Mouse (Mus musculus): ENCODE results near the gene Tlx3. TPM values are rescaled to one million over a fixed set of nuclear protein-coding genes. Genes with fewer than 3 reads are reported as not detected.

The Tlx3 gene
- total and polyA plus RNA-seq, 3 experiments: not detected

DNA sequence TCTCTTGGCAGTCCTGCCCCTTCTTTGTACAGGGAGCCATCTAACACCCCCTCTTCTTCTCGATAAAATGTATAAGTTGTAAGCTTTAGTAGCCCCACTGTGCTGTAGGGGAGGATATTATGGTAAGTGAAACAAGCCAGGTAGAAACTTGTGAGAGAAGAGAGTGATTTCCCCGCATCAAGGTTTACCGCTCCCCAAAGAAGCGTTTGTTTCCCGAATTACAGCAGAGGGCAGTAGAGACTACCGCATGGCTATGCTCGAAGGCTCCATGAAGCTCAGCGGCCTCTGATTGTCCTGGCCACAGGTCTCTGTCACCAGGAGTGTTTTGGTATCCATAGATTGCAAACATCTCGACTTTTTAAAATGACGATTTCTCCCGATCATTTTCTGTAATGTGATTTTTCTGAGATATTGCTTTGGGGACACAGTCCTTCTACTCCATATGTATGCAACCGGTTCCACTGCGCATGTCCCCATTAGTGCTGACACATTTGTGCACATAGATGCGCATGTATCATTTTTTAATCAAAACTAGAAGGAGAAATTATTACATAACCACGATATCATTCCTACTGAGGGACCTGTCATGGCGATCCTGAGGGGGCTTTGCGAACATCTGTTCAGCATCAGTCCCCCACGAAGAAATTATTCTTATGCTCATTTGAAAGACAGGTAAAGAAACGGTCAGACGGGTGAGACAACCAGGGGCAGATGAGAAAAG, 26.7 kb downstream of the Tlx3 start:
- H3K9ac ChIP-seq (ENCODE audit: low read depth, low read length): no peak overlapping the region
- H3K36me3 ChIP-seq (ENCODE audit: control insufficient read depth, insufficient read depth, low read length): no peaks in the 10 kb centered on the region
- 34% methylated on average over 20 of the region's 20 CpGs for WGBS
- no peak overlapping the region for H3K4me3 ChIP-seq
- intact Hi-C loops (cut with DNase I): loop anchor here (1.0 to 10.0 kb wide), 4 partner anchors 118 to 738 kb away; no protein-coding TSS in a partner anchor
- TF ChIP-seq EP300 (IDR thresholded peaks at IDR 0.05; ENCODE audit: insufficient read depth, low read depth, low read length) (no peak), CTCF (IDR thresholded peaks at IDR 0.05) (peak; percentile 85)
- no peaks in the 10 kb centered on the region for H3K4me1 ChIP-seq (ENCODE audit: control insufficient read depth, insufficient read depth, low read length)
- no peaks in the 10 kb centered on the region for H3K79me2 ChIP-seq (replicated peaks; ENCODE audit: control insufficient read depth, insufficient read depth, low read length)
- no peak overlapping the region for H3K27ac ChIP-seq
- peaks cover 3% of the 10 kb centered on the region; the same call in 1 of the 2 replicates for H3K27me3 ChIP-seq (ENCODE audit: control insufficient read depth, insufficient read depth, low read length)
- no peak for DNase-seq

DNA sequence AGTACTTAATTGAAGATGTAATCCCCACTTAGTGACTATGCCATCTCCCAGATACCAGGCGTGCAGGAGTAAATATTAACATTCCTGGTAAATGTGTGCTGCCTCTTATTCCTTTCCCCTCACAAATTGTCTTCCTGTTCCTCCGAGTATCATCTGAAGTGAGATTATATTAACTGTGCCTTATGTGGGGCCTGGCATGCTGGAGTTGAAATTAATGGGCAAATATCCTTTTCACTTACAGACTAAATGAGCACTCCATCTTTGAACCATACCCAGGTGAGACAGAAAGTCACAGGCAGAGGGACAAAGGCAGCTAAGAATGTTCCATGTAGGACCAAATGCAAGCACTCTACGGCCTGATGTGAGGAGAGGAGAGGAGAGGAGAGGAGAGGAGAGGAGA, 27.6 kb downstream of the Tlx3 start:
- H3K36me3 ChIP-seq (ENCODE audit: control insufficient read depth, insufficient read depth, low read length): no peaks in the 10 kb centered on the region
- H3K27me3 ChIP-seq (ENCODE audit: control insufficient read depth, insufficient read depth, low read length): peaks cover 3% of the 10 kb centered on the region; the same call in 1 of the 2 replicates
- intact Hi-C loops (cut with DNase I): loop anchor here (1.0 to 10.0 kb wide), 4 partner anchors 119 to 739 kb away; no protein-coding TSS in a partner anchor
- no peak overlapping the region for H3K9ac ChIP-seq (ENCODE audit: low read depth, low read length)
- H3K27ac ChIP-seq: no peak overlapping the region
- DNase-seq: no peak
- TF ChIP-seq CTCF (IDR thresholded peaks at IDR 0.05) (no peak), POLR2A (IDR thresholded peaks at IDR 0.05; ENCODE audit: insufficient read depth, low read depth, low read length) (no peak), EP300 (IDR thresholded peaks at IDR 0.05; ENCODE audit: insufficient read depth, low read depth, low read length) (no peak)
- H3K79me2 ChIP-seq (replicated peaks; ENCODE audit: control insufficient read depth, insufficient read depth, low read length): no peaks in the 10 kb centered on the region
- no peak overlapping the region for H3K4me3 ChIP-seq
- 71% methylated on average over 2 of the region's 3 CpGs for WGBS
- H3K4me1 ChIP-seq (ENCODE audit: control insufficient read depth, insufficient read depth, low read length): no peaks in the 10 kb centered on the region

DNA sequence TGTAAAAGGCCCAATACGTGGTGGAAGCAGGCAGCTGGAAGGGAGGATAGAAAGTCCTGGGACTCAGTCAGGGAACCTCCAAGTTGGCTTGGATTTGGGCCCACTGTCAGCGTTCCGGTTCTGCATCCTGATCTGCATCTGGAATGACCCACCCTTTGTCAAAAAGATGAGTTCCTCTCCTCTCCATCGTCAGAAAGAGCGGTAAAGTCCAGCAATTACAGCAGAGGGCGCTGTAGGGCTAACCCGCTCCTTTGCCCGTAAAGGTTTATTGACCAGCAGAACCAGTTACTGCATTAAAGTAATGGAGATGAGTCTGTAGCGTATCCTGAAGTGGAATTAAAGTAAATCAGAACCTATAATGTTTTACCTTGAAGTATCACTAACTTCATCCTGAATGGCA, 32.9 kb downstream of the Tlx3 start:
- DNase-seq: peak; percentile 35 to 54
- intact Hi-C loops (cut with DNase I): loop anchor here (10.0 kb wide), 1 partner anchor 744 kb away; no protein-coding TSS in a partner anchor
- Histone ChIP-seq H3K36me3 (ENCODE audit: control insufficient read depth, insufficient read depth, low read length) (no peaks in the 10 kb centered on the region), H3K9ac (ENCODE audit: low read depth, low read length) (no peak overlapping the region), H3K4me3 (no peak overlapping the region), H3K27me3 (ENCODE audit: control insufficient read depth, insufficient read depth, low read length) (no peaks in the 10 kb centered on the region), H3K4me1 (ENCODE audit: control insufficient read depth, insufficient read depth, low read length) (no peaks in the 10 kb centered on the region), H3K79me2 (replicated peaks; ENCODE audit: control insufficient read depth, insufficient read depth, low read length) (no peaks in the 10 kb centered on the region), H3K27ac (no peak overlapping the region)
- WGBS: 11% methylated on average over 9 of the region's 9 CpGs
- peak; percentile 84 for TF ChIP-seq CTCF (IDR thresholded peaks at IDR 0.05)
- no peak for TF ChIP-seq POLR2A (IDR thresholded peaks at IDR 0.05; ENCODE audit: insufficient read depth, low read depth, low read length)

DNA sequence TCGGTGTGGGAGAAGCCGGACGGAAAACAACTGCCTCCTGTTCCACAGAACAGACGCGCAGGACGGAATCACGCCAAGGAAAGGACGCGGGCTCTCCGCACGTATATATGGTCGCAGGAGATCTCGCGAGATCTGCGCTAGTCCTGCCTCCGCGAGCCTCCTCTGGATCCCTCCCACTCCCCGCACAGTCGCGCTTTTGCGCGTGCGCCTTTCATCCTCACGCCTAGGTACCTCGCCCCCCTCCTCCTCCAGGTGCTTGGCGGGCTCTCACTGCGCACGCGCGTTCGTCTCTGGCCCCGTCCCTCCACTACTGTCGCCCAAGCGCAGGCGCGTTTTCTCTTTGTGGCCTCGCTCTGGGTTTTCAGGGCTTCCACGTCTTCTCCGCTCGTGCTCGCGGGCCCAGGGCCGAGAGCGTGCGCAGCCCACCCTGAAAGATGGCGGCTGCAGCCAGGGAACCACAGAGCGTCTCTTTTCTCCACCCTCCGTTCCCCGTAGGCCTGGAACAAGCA, 40.3 kb downstream of the Tlx3 start, which contains the start of gene Npm1:
TSS of gene Npm1 (minus strand) at position 209 of the 509 bp plus-strand sequence.
- Histone ChIP-seq H3K4me3 (peak within 1 kb of the TSS; percentile 86), H3K36me3 (ENCODE audit: control insufficient read depth, insufficient read depth, low read length) (peaks cover 15% of the 10 kb centered on the region), H3K79me2 (replicated peaks; ENCODE audit: control insufficient read depth, insufficient read depth, low read length) (no peaks in the 10 kb centered on the region), H3K9ac (ENCODE audit: low read depth, low read length) (peak within 1 kb of the TSS; percentile 81), H3K27me3 (ENCODE audit: control insufficient read depth, insufficient read depth, low read length) (no peaks in the 10 kb centered on the region), H3K4me1 (ENCODE audit: control insufficient read depth, insufficient read depth, low read length) (peaks cover 2% of the 10 kb centered on the region), H3K27ac (peak within 1 kb of the TSS; percentile 95)
- peak; percentile 98 to 99 for DNase-seq
- WGBS: 4% methylated on average over 49 of the region's 49 CpGs
- intact Hi-C loops (cut with DNase I): loop anchor here (2.0 kb wide), 1 partner anchor 40 kb away; the partner anchor contains the start of gene Tlx3
- TF ChIP-seq POLR2A (IDR thresholded peaks at IDR 0.05; ENCODE audit: insufficient read depth, low read depth, low read length): peak; percentile 98
- no peak for TF ChIP-seq CTCF (IDR thresholded peaks at IDR 0.05)
- TF ChIP-seq EP300 (IDR thresholded peaks at IDR 0.05; ENCODE audit: insufficient read depth, low read depth, low read length): peak; percentile 82

DNA sequence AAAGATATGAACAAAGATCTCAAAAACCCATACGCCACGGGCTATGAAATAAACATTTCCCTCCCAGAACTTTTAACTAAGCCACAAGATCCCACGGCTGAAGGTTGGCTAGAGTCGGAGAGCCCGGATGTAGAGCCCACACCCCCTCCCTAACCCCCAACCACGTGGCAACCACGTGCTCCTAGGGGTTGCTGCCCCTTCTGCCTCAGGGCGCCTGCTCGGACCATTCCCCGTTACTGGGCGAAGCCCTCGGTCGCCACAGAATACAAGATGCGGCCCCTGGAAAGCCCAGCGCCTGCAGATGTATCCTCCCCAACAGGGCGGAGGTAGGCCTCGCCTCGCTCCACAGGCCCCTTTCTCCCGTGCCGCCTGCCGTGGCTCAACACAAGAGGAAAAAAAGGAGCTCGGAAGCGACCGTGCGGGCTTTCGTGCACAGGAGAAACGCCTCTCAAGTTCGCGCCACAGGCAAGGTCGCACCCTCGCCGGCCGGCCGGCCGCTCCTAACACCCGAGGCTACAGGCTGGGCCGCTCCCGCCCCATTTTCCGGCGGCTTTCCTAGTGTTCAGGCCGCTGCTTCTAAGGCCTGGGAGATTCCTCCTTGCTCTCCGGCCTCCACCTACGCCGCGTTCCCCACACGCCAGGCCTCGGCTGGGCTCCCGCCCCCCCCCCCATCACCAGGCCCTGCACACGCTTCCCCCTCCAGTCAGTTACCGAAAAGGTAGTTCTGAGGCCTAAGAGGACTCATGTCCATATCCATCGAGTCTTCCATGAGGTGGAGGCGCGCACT, 41.0 kb downstream of the Tlx3 start:
- no peaks in the 10 kb centered on the region for H3K79me2 ChIP-seq (replicated peaks; ENCODE audit: control insufficient read depth, insufficient read depth, low read length)
- H3K27me3 ChIP-seq (ENCODE audit: control insufficient read depth, insufficient read depth, low read length): no peaks in the 10 kb centered on the region
- peak overlapping the region; percentile 86 for H3K4me3 ChIP-seq
- WGBS: 3% methylated on average over 53 of the region's 53 CpGs
- peak overlapping the region; percentile 71 for H3K9ac ChIP-seq (ENCODE audit: low read depth, low read length)
- intact Hi-C loops (cut with DNase I): loop anchor here (2.0 kb wide), 1 partner anchor 40 kb away; the partner anchor contains the start of gene Tlx3
- no peak for TF ChIP-seq POLR2A (IDR thresholded peaks at IDR 0.05; ENCODE audit: insufficient read depth, low read depth, low read length)
- TF ChIP-seq CTCF (IDR thresholded peaks at IDR 0.05): no peak
- TF ChIP-seq EP300 (IDR thresholded peaks at IDR 0.05; ENCODE audit: insufficient read depth, low read depth, low read length): no peak
- H3K27ac ChIP-seq: peak overlapping the region; percentile 95
- H3K4me1 ChIP-seq (ENCODE audit: control insufficient read depth, insufficient read depth, low read length): peaks cover 2% of the 10 kb centered on the region
- peaks cover 15% of the 10 kb centered on the region for H3K36me3 ChIP-seq (ENCODE audit: control insufficient read depth, insufficient read depth, low read length)
- peak; percentile 70 for DNase-seq

Measured in heart, adult 2 months (tissue).